Mouse (Mus musculus) limb, embryonic 13.5 days (tissue): ENCODE data around the gene Acsbg2. TPM values are rescaled to one million over a fixed set of nuclear protein-coding genes. Genes with fewer than 3 reads are reported as not detected.

Source experiments
- ATAC-seq: fragments of 200-750 bp; cut with Nextera tagmentation; 2 replicates; pipeline ENCODE4 v1.8.0; 2017; ENCODE audit warnings: low read depth, moderate number of reproducible peaks, moderate TSS enrichment; ENCODE audit not compliant: low FRiP score
- H3K27ac ChIP-seq: fragments of 300-500 bp; sonication (generic); 2 replicates; pipeline ENCODE4 v1.5.1; 2015; ENCODE audit warnings: inconsistent platforms, mild to moderate bottlenecking, moderate library complexity
- H3K27me3 ChIP-seq: fragments of 300-500 bp; sonication (generic); 2 replicates; pipeline ENCODE4 v1.6.1; 2015; ENCODE audit warnings: mild to moderate bottlenecking, inconsistent platforms
- H3K36me3 ChIP-seq: fragments of 300-500 bp; sonication (generic); 2 replicates; pipeline ENCODE4 v1.6.1; 2015; ENCODE audit warnings: inconsistent platforms, mild to moderate bottlenecking, moderate library complexity
- H3K4me1 ChIP-seq: fragments of 300-500 bp; sonication (generic); 2 replicates; pipeline ENCODE4 v1.6.1; 2015; ENCODE audit warnings: inconsistent platforms
- H3K4me2 ChIP-seq: fragments of 300-500 bp; sonication (generic); replicated peaks from 2 replicates; pipeline ENCODE4 v1.6.1; 2015; ENCODE audit warnings: inconsistent platforms, mild to moderate bottlenecking, moderate library complexity
- H3K4me3 ChIP-seq: fragments of 300-500 bp; sonication (generic); 2 replicates; pipeline ENCODE4 v1.5.1; 2015; ENCODE audit warnings: moderate library complexity, mild to moderate bottlenecking, inconsistent platforms
- H3K9ac ChIP-seq: fragments of 300-500 bp; sonication (generic); 2 replicates; pipeline ENCODE4 v1.6.1; 2015; ENCODE audit warnings: mild to moderate bottlenecking, inconsistent platforms
- H3K9me3 ChIP-seq: fragments of 300-500 bp; sonication (generic); 2 replicates; pipeline ENCODE4 v1.6.1; 2016; ENCODE audit warnings: inconsistent platforms
- WGBS: fragments of 180-500 bp; shearing (Covaris S2); methylation state at CpG from one replicate; pipeline ENCODE4 v1.1.7; 2015; 5-methylcytosine and 5-hydroxymethylcytosine counted together
- polyA plus RNA-seq: library from polyadenylated mRNA; unstranded; fragments of >200 nt; fragmentation: Nextera tagmentation; extraction: Ambion mirVana; gene quantifications from 2 replicates; pipeline ENCODE4 v1.2.1, GENCODE M21; 2015

Acsbg2 gene
- polyA plus RNA-seq, 1 experiment from 2014 or later: not detected

DNA sequence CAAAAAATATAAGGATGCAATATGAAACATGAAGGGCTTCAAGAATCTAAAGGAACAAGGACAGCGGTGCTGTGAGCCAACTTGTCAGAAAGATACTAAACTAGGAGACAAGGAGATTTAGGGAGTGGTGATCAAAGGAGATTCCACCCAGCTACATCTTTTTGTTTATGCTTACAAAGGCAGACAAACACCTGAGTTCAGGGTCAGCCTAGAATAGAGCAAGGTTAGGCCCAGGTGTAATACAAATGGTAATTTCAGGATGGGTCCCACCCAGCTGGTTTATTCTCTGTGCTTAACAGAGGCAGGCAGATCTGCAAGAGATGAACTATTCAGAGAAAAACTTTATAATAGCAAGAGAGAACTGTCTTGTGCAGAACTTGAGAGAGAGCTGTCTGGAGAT is 40.9 kb downstream of the Acsbg2 start:
- ATAC-seq: no peak
- Histone ChIP-seq H3K27me3 (peaks cover 24% of the 10 kb centered on the region), H3K36me3 (no peaks in the 10 kb centered on the region), H3K9me3 (no peaks in the 10 kb centered on the region), H3K4me1 (peaks cover 16% of the 10 kb centered on the region), H3K9ac (no peak overlapping the region), H3K4me2 (no peak overlapping the region), H3K4me3 (no peak overlapping the region), H3K27ac (no peak overlapping the region)
- WGBS: 89% methylated on average over 1 of the region's 1 CpGs

DNA sequence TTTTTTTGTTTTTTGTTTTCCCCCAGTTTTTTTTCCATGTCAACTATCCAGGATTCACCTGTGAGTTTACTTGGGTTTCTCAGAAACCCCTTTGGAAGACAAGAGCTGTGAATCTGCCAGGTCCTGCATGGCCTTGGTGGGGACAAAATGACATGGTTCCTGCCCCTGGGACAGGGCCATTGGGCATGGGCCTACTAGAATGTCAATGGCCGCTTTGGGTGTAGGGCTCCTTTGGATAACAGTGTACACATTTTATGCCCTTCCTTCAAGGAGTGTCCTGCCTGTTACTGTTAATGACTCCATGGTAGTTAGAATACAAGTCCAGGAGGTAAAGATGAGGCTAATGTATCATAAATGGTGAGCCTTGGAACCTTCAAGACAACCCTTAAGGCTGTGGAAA is 41.3 kb downstream of the Acsbg2 start:
- H3K9ac ChIP-seq: no peak overlapping the region
- no peak overlapping the region for H3K4me2 ChIP-seq
- peaks cover 29% of the 10 kb centered on the region for H3K27me3 ChIP-seq
- WGBS: 86% methylated on average over 1 of the region's 1 CpGs
- peaks cover 16% of the 10 kb centered on the region for H3K4me1 ChIP-seq
- no peaks in the 10 kb centered on the region for H3K9me3 ChIP-seq
- no peak overlapping the region for H3K4me3 ChIP-seq
- no peaks in the 10 kb centered on the region for H3K36me3 ChIP-seq
- no peak for ATAC-seq
- H3K27ac ChIP-seq: no peak overlapping the region

DNA sequence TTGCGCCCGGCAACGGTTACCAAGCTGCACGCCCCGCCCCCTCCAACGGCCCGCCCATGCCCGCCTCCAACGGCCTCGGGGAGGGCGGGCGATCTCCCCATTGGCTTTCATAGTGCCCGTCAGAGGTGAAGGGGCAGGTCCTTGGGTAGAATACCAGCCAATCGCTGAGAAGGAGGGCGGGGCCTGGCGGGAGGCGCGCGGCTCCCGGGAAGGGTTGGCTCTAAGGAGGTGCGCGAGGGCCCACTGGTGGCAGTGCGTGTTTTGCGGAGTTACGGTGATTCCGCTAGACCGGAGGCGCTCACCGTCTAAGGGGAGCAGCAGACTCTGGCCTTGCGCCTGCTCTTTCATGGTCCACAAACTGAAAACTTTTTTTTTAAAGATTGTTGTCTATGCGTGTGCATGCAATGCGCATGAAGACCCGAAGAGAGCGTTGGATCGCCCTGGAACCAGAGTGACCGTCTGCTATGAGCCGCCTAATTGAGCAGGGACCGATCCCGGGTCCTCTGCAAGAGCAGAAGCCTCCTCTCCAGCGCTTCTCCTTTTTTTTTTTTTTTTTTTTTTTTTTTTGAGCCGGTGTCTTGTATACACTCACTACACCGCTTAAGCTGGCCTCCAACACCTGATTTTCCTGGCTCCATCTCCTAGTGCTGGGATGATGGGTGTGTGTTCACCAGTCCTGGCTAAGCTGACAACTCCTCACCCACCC is 43.0 kb downstream of the Acsbg2 start:
- H3K27ac ChIP-seq: no peak overlapping the region
- peak; percentile 98 for ATAC-seq
- H3K36me3 ChIP-seq: no peaks in the 10 kb centered on the region
- H3K4me2 ChIP-seq: peak overlapping the region; percentile 86
- WGBS: 0% methylated on average over 42 of the region's 42 CpGs
- peak overlapping the region; percentile 65 for H3K4me3 ChIP-seq
- 0 out of 2 replicates have a peak overlapping the region, but pooled peaks have one; percentile 40 for H3K9ac ChIP-seq
- H3K4me1 ChIP-seq: peaks cover 16% of the 10 kb centered on the region
- peaks cover 33% of the 10 kb centered on the region for H3K27me3 ChIP-seq
- H3K9me3 ChIP-seq: no peaks in the 10 kb centered on the region

DNA sequence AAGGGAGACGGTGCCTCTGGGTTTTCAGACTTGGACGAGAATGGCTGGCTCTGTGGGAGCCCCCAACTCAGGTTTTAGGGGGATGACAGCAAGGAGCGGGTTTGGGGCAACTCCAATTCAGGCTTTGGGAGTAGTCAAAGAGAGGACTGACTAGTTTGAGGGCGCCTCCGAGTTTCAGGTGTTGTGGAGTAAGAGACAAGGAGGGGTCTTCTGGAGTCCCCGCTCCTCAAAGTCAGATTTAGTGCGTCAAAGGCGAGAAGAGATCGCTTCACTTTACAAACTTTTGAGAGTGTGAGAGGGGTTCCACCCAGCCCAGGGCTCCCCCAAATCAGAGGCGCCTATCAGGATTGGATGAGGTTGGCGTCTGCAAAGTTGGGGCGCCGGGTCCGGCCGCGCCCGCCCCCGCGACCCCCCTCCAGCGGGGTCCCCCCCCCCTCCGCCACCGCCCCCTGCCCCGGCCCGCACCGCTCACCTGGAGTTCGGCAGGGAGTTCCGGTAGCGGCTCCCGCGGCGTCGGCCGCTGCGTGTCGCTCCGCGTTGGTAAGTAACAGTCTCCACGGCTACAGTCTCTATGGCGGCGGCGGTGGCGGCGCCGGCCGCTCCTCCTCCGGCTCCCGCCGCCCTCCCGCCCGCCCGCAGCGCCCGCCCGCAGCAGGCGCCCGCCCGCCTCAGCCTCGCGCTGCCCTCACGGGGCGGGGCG is 43.7 kb downstream of the Acsbg2 start, which contains the start of gene Rfx2:
Gene Rfx2 (minus strand): TSS at position 603 of the 700 bp plus-strand sequence.
- H3K4me3 ChIP-seq: peak within 1 kb of the TSS; percentile 65
- H3K27me3 ChIP-seq: peaks cover 33% of the 10 kb centered on the region
- H3K36me3 ChIP-seq: no peaks in the 10 kb centered on the region
- WGBS: under 1% methylated on average over 54 of the region's 62 CpGs
- H3K4me2 ChIP-seq: peak within 1 kb of the TSS; percentile 86
- H3K27ac ChIP-seq: no peak within 1 kb of the TSS
- ATAC-seq: no peak
- no peaks in the 10 kb centered on the region for H3K9me3 ChIP-seq
- H3K4me1 ChIP-seq: peaks cover 16% of the 10 kb centered on the region
- H3K9ac ChIP-seq: peak within 1 kb of the TSS; percentile 63

DNA sequence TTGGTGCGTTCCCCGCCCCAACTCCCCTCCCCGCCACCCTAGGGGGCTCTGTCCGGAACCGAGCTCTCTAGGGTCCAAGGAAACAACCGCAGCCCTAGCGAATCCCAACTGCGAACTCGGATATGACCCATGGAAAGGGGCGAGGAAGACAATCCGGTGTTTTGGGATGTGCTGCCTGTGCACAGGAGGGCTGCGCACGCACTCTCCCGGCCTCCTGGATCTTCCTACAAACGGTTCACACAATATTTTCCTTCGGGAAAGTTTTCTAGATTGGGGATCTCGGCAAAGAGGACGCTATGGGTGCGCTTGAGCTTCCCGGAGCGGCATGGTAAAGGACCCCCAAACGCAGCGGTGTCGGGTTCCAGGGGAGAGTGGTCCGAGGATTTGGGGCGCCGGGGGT is 44.5 kb downstream of the Acsbg2 start:
- H3K27me3 ChIP-seq: peaks cover 33% of the 10 kb centered on the region
- no peak overlapping the region for H3K27ac ChIP-seq
- under 1% methylated on average over 27 of the region's 27 CpGs for WGBS
- no peak for ATAC-seq
- peak overlapping the region; percentile 63 for H3K9ac ChIP-seq
- H3K9me3 ChIP-seq: no peaks in the 10 kb centered on the region
- H3K36me3 ChIP-seq: no peaks in the 10 kb centered on the region
- H3K4me1 ChIP-seq: peaks cover 16% of the 10 kb centered on the region
- peak overlapping the region; percentile 65 for H3K4me3 ChIP-seq
- H3K4me2 ChIP-seq: peak overlapping the region; percentile 86

DNA sequence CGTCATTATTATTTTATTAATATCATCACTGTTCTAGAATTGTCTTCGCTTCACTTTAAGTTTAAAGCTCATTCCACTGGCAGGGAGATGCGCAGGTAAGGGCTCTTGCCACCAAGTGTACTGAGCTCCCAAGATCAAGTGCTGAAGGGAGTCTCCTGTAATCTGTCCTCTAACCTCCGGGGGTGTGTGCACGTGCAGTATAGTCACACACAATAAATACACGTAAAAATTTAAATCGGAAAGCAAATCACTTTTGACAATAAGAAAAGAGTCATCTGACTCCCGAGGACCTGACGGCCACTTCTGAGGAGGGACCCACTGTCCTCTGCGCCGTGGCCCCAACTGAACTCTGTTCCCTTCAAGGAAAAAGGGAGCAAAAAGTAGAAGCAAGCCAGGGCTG is 45.1 kb downstream of the Acsbg2 start:
- WGBS: 25% methylated on average over 11 of the region's 11 CpGs

DNA sequence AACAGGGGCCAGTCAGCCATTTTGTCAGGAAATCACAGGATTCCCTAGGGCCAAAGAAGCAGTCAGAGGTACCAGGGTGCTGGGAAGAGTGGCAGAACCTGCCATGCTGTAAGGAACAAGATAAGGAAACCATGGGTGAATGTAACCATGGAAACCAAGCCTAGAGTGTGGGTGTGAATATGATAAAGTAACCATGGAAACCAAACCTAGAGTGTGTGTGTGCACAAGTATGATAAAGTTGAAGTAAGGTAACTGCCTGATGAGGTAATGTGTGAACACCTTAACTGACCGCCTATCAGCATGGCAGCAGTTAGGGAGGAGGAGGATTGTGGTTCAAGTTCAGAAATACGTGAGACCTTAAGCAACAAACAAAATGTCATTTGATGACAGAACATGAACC is 47.5 kb downstream of the Acsbg2 start:
- no peak overlapping the region for H3K4me2 ChIP-seq
- no peak overlapping the region for H3K4me3 ChIP-seq
- no peaks in the 10 kb centered on the region for H3K9me3 ChIP-seq
- WGBS: 89% methylated on average over 2 of the region's 2 CpGs
- H3K27me3 ChIP-seq: peaks cover 27% of the 10 kb centered on the region
- H3K36me3 ChIP-seq: no peaks in the 10 kb centered on the region
- H3K4me1 ChIP-seq: peaks cover 16% of the 10 kb centered on the region
- H3K27ac ChIP-seq: no peak overlapping the region
- no peak for ATAC-seq
- H3K9ac ChIP-seq: no peak overlapping the region

More for the DNA sequence above, 45.1 kb downstream of the Acsbg2 start:
- no peak overlapping the region for H3K27ac ChIP-seq
- H3K4me2 ChIP-seq: peak overlapping the region; percentile 86
- H3K9ac ChIP-seq: peak overlapping the region; percentile 63; the same call in 1 of the 2 replicates
- peak overlapping the region; percentile 65 for H3K4me3 ChIP-seq
- ATAC-seq: no peak
- peaks cover 33% of the 10 kb centered on the region for H3K27me3 ChIP-seq
- H3K36me3 ChIP-seq: no peaks in the 10 kb centered on the region
- H3K9me3 ChIP-seq: no peaks in the 10 kb centered on the region
- peaks cover 16% of the 10 kb centered on the region for H3K4me1 ChIP-seq

DNA sequence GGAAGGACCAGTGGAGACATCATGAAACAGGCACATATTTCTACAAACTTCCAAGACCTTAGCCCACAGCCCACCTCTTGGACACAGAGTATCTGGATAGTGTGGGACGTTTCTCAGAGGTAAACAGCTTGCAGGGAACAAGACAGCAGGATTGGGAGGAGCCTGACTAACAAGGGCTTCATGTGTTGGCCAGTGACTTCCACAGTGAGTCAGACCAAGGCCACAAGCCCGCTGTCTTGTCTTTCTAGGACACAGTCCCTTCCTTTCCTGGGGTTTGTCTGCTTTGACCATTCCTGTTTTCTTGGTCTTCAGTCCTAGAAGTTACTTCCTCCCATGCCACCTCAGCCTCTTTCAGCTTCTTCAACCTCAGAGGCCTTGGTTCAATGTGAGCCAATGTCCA is 50.9 kb downstream of the Acsbg2 start:
- WGBS: 62% methylated on average over 2 of the region's 2 CpGs
- H3K27ac ChIP-seq: no peak overlapping the region

DNA sequence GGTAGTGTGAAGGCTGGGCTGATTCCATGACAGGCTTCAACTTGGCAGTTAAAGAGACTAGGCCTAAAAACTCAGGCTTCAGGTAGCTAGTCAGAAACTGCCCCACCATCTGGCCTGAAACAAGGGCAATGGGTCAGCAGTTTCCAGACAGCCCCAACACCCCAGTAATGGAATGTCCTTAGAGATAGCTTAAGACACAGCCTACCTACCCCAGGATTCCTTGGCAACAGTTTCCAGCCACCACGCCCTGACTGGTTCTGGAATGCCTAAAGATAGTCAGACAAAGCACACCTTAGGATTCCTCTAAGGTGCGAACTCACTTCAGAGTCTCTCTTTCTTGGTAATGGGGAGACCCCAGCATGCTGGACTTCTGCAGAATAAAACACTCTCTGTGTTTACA is 51.9 kb downstream of the Acsbg2 start:
- ATAC-seq: no peak
- Histone ChIP-seq H3K4me2 (no peak overlapping the region), H3K9ac (no peak overlapping the region), H3K27me3 (no peaks in the 10 kb centered on the region), H3K27ac (no peak overlapping the region), H3K4me3 (no peak overlapping the region), H3K9me3 (no peaks in the 10 kb centered on the region), H3K4me1 (no peaks in the 10 kb centered on the region), H3K36me3 (no peaks in the 10 kb centered on the region)
- WGBS: 77% methylated on average over 2 of the region's 2 CpGs

More for the DNA sequence above, 50.9 kb downstream of the Acsbg2 start:
- peaks cover 8% of the 10 kb centered on the region for H3K27me3 ChIP-seq
- no peak overlapping the region for H3K4me2 ChIP-seq
- no peak overlapping the region for H3K4me3 ChIP-seq
- H3K36me3 ChIP-seq: no peaks in the 10 kb centered on the region
- no peak overlapping the region for H3K9ac ChIP-seq
- no peaks in the 10 kb centered on the region for H3K9me3 ChIP-seq
- no peaks in the 10 kb centered on the region for H3K4me1 ChIP-seq
- no peak for ATAC-seq

DNA sequence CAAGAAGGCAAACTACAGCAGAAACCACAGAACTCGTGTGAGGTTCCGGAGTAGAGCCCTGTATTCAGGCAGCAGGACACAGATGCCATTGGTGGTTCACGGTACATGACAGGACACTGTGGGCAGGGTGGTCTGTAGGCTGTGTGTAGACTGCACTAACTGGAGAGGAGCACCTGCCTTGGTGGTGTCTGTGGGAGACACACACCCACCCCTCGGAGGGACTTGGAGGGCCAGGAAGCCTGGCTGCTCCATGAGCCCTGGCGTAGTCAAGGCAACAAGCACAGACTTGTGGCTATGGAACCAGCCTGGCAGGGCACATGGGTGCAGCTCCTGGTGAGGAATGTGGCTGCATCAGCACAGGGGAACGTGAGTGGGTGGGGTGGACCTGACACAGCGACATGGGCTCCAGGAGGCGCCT is 54.5 kb downstream of the Acsbg2 start:
- Histone ChIP-seq H3K4me3 (no peak overlapping the region), H3K9ac (no peak overlapping the region), H3K27ac (no peak overlapping the region), H3K36me3 (no peaks in the 10 kb centered on the region), H3K4me2 (no peak overlapping the region), H3K9me3 (no peaks in the 10 kb centered on the region), H3K27me3 (no peaks in the 10 kb centered on the region), H3K4me1 (no peaks in the 10 kb centered on the region)
- no peak for ATAC-seq
- WGBS: 75% methylated on average over 8 of the region's 8 CpGs

DNA sequence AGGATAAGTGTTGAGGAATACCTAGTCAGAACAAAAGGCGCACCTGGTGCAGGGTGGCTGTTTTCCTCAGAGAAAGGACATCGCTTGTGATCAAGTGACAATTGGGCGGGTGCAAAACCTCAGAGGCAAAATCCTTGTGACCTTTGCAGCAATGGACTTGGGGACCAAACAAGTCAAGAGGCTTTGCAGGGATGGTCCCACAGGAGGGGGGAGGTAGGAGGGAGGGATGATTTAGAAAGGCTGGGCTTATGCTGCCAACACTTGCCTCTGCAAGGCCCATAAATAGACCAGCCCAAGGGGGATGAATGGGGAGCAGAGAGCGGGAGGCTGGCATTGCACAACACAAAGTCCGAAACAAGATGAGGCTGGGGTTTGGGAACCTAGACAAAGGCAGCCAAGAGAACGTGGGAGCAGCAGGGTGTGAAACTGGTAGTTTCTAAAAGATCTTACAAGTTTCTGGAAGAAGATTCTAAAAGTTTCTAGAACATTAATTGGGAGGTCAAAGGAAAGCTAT is 55.2 kb downstream of the Acsbg2 start:
- no peak overlapping the region for H3K27ac ChIP-seq
- no peaks in the 10 kb centered on the region for H3K27me3 ChIP-seq
- H3K9me3 ChIP-seq: no peaks in the 10 kb centered on the region
- no peak overlapping the region for H3K9ac ChIP-seq
- no peak for ATAC-seq
- 0 out of 2 replicates have a peak, but pooled peaks cover 3% of the 10 kb centered on the region for H3K4me1 ChIP-seq
- WGBS: 73% methylated on average over 6 of the region's 6 CpGs
- no peaks in the 10 kb centered on the region for H3K36me3 ChIP-seq
- no peak overlapping the region for H3K4me2 ChIP-seq
- no peak overlapping the region for H3K4me3 ChIP-seq

DNA sequence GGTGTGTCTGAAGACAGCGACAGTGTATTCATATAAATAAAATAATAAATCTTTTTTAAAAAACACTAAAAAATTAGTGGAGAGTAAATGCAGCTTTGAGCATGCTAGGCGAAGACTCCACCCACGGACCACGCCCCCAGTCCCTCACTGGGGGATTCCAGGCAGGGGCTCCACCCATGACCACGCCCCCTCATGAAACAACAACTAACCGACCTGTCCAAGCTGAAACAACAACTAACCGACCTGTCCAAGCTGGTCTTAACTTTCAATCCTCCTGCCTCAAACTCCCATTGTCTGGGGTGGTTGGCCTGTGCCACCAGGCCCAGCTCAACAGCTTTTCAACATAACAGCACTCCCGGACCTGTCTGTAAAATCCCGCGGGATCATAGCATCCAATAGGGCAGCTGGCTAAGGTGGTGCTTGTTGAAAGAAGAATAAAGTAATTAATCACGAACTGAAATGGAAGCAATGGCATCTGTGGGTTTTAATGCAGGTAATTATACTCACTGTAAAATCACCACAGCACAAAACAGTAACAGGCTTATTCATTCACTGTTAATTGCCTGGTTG is 56.1 kb downstream of the Acsbg2 start:
- ATAC-seq: no peak; the same call in 1 of the 2 replicates
- Histone ChIP-seq H3K4me2 (peak overlapping the region; percentile 11; the same call in 1 of the 2 replicates), H3K27me3 (0 out of 2 replicates have a peak, but pooled peaks cover 4% of the 10 kb centered on the region), H3K9ac (no peak overlapping the region), H3K4me1 (0 out of 2 replicates have a peak, but pooled peaks cover 4% of the 10 kb centered on the region), H3K27ac (no peak overlapping the region), H3K4me3 (no peak overlapping the region), H3K9me3 (no peaks in the 10 kb centered on the region), H3K36me3 (no peaks in the 10 kb centered on the region)
- 26% methylated on average over 11 of the region's 11 CpGs for WGBS
